Mouse (Mus musculus) CH12.LX (cell line): ENCODE results near the gene Pik3r6.

Source experiments
- CTCF ChIP-seq, 2 experiments: IDR thresholded peaks in 1 of 2; conservative IDR thresholded peaks in 1 of 2; 2 replicates each; pipeline ENCODE4 v1.5.1; 2011 to 2012; ENCODE audit warnings: low read depth in 2 of 2, low read length in 2 of 2, improper control_type of control experiment in 1 of 2, inconsistent platforms in 1 of 2, mild to moderate bottlenecking in 1 of 2, moderate library complexity in 1 of 2
- HCFC1 ChIP-seq: IDR thresholded peaks from 2 replicates; pipeline ENCODE4 v1.6.1; 2012; ENCODE audit warnings: low read depth, mild to moderate bottlenecking, inconsistent platforms, low read length, improper control_type of control experiment
- MAFK ChIP-seq: IDR thresholded peaks from 2 replicates; pipeline ENCODE4 v1.6.1; 2011; ENCODE audit warnings: low read length, improper control_type of control experiment; ENCODE audit not compliant: insufficient replicate concordance
- MEF2A ChIP-seq: IDR thresholded peaks from 2 replicates; pipeline ENCODE4 v1.6.1; 2014; ENCODE audit warnings: low read depth, mild to moderate bottlenecking, inconsistent platforms, low read length, improper control_type of control experiment, borderline replicate concordance
- MXI1 ChIP-seq: IDR thresholded peaks from 2 replicates; pipeline ENCODE4 v1.6.1; 2011; ENCODE audit warnings: mild to moderate bottlenecking, low read depth, low read length, improper control_type of control experiment
- POLR2A ChIP-seq: IDR thresholded peaks from 2 replicates; pipeline ENCODE4 v1.6.1; 2011; ENCODE audit warnings: low read depth, mild to moderate bottlenecking, improper control_type of control experiment, low read length
- RAD21 ChIP-seq: IDR thresholded peaks from 2 replicates; pipeline ENCODE4 v1.6.1; 2011; ENCODE audit warnings: low read depth, mild to moderate bottlenecking, low read length, improper control_type of control experiment, moderate library complexity
- SMC3 ChIP-seq: IDR thresholded peaks from 2 replicates; pipeline ENCODE4 v1.6.1; 2011; ENCODE audit warnings: low read depth, low read length, improper control_type of control experiment
- TCF12 ChIP-seq: IDR thresholded peaks from 2 replicates; pipeline ENCODE4 v1.6.1; 2014; ENCODE audit warnings: low read depth, mild to moderate bottlenecking, inconsistent platforms, low read length, improper control_type of control experiment
- USF1 ChIP-seq: IDR thresholded peaks from 2 replicates; pipeline ENCODE4 v1.6.1; 2014; ENCODE audit warnings: low read depth, mild to moderate bottlenecking, inconsistent platforms, low read length, improper control_type of control experiment
- USF2 ChIP-seq: conservative IDR thresholded peaks from 2 replicates; pipeline ENCODE4 v1.6.1; 2011; ENCODE audit warnings: low read depth, low read length, improper control_type of control experiment
- ZMIZ1 ChIP-seq: IDR thresholded peaks from 2 replicates; pipeline ENCODE4 v1.6.1; 2012; ENCODE audit warnings: low read depth, mild to moderate bottlenecking, inconsistent platforms, low read length, improper control_type of control experiment

- peak; percentile 54; the same call in 1 of the 2 replicates for TF ChIP-seq POLR2A
- TF ChIP-seq MXI1, result peak; percentile 77; the same call in 1 of the 2 replicates
- peak; percentile 97 for TF ChIP-seq TCF12
- TF ChIP-seq MEF2A, result peak; percentile 86; the same call in 1 of the 2 replicates
- TF ChIP-seq HCFC1, result no peak; the same call in 1 of the 2 replicates
- no peak; the same call in 1 of the 2 replicates for TF ChIP-seq RAD21
- TF ChIP-seq CTCF (conservative IDR thresholded peaks at IDR 0.05 in 1 of 2, IDR thresholded peaks at IDR 0.05 in 1 of 2; ENCODE audit: low read depth in 2 of 2, low read length in 2 of 2), result no peak
- no peak for TF ChIP-seq MAFK
- TF ChIP-seq USF1, result no peak
- no peak for TF ChIP-seq USF2
- TF ChIP-seq ZMIZ1, result peak; percentile 64
- TF ChIP-seq SMC3, result peak; percentile 21
Measured at GRCm38 (mm10) chr11:68500949-68501350, 1.9 kb upstream of the Pik3r6 start.
